Mouse (Mus musculus) stomach, postnatal 0 days (tissue): Measurements from ENCODE around the gene Insyn1.

Source experiments
- CTCF ChIP-seq: IDR thresholded peaks from 2 replicates; pipeline ENCODE4 v1.5.1; 2016; ENCODE audit warnings: antibody characterized with exemption, low read depth, mild to moderate bottlenecking, moderate library complexity
- EP300 ChIP-seq: optimal IDR thresholded peaks from 2 replicates; pipeline ENCODE3; 2016; ENCODE audit warnings: antibody characterized with exemption

- TF ChIP-seq CTCF (no peak), EP300 (no peak)
These were observed 28.1 kb downstream of the Insyn1 start for GRCm38 (mm10) chr9:58516480-58516879.
